Mouse (Mus musculus) kidney, embryonic 16.5 days (tissue): Measurements from ENCODE around the gene Dhrs2. TPM values are rescaled to one million over a fixed set of nuclear protein-coding genes. Genes with fewer than 3 reads are reported as not detected.

Experiments
- polyA plus RNA-seq: library from polyadenylated mRNA; unstranded; fragments of >200 nt; fragmentation: Nextera tagmentation; extraction: Ambion mirVana; gene quantifications from 2 replicates; pipeline ENCODE4 v1.2.1, GENCODE M21; 2015

Dhrs2 gene
- polyA plus RNA-seq, 1 experiment from 2014 or later, result 0.29 TPM

Other genes with a start within 250 kb of the Dhrs2 start
- not detected in 2 replicates for gene Gm17428, start 245.1 kb upstream of the Dhrs2 start, polyA plus RNA-seq
- 2.4 and 5.0 TPM in 2 replicates for gene Myh7, start 227.4 kb upstream of the Dhrs2 start, polyA plus RNA-seq
- gene Ngdn, start 206.6 kb upstream of the Dhrs2 start, polyA plus RNA-seq, result 87.0 and 88.8 TPM in 2 replicates
- 4.3 and 6.0 TPM in 2 replicates for gene Zfhx2, start 129.7 kb upstream of the Dhrs2 start, polyA plus RNA-seq
- 27.1 and 28.9 TPM in 2 replicates for gene Thtpa, start 127.2 kb upstream of the Dhrs2 start, polyA plus RNA-seq
- 23.2 and 23.3 TPM in 2 replicates for gene Ap1g2, start 115.4 kb upstream of the Dhrs2 start, polyA plus RNA-seq
- gene Jph4, start 105.1 kb upstream of the Dhrs2 start, polyA plus RNA-seq, result 0.45 and 0.51 TPM in 2 replicates